Mouse (Mus musculus) intestine, embryonic 15.5 days (tissue): Measurements from ENCODE around the gene N4bp1. TPM values are rescaled to one million over a fixed set of nuclear protein-coding genes. Genes with fewer than 3 reads are reported as not detected.

Source experiments
- ATAC-seq: fragments of 200-750 bp; cut with Nextera tagmentation; 2 replicates; pipeline ENCODE4 v1.8.0; 2017; ENCODE audit warnings: moderate TSS enrichment, moderate library complexity
- H3K27ac ChIP-seq: fragments of 300-500 bp; sonication (generic); 2 replicates; pipeline ENCODE4 v1.5.1; 2015; ENCODE audit warnings: mild to moderate bottlenecking, inconsistent platforms
- H3K27me3 ChIP-seq: fragments of 300-500 bp; sonication (generic); replicated peaks from 2 replicates; pipeline ENCODE4 v1.6.1; 2015; ENCODE audit warnings: inconsistent platforms
- H3K36me3 ChIP-seq: fragments of 300-500 bp; sonication (generic); 2 replicates; pipeline ENCODE4 v1.6.1; 2015; ENCODE audit warnings: inconsistent platforms
- H3K4me1 ChIP-seq: fragments of 300-500 bp; sonication (generic); replicated peaks from 2 replicates; pipeline ENCODE4 v1.6.1; 2015; ENCODE audit warnings: inconsistent platforms
- H3K4me2 ChIP-seq: fragments of 300-500 bp; sonication (generic); replicated peaks from 2 replicates; pipeline ENCODE4 v1.6.1; 2015; ENCODE audit warnings: mild to moderate bottlenecking, inconsistent platforms
- H3K4me3 ChIP-seq: fragments of 300-500 bp; sonication (generic); replicated peaks from 2 replicates; pipeline ENCODE4 v1.5.1; 2015; ENCODE audit warnings: inconsistent platforms
- H3K9ac ChIP-seq: fragments of 300-500 bp; sonication (generic); 2 replicates; pipeline ENCODE4 v1.6.1; 2015; ENCODE audit warnings: inconsistent platforms
- H3K9me3 ChIP-seq: fragments of 300-500 bp; sonication (generic); 2 replicates; pipeline ENCODE4 v1.6.1; 2016; ENCODE audit warnings: inconsistent platforms
- WGBS: fragments of 180-500 bp; shearing (Covaris S2); methylation state at CpG from one replicate; pipeline ENCODE4 v1.1.7; 2015; 5-methylcytosine and 5-hydroxymethylcytosine counted together
- polyA plus RNA-seq: library from polyadenylated mRNA; unstranded; fragments of >200 nt; fragmentation: Nextera tagmentation; extraction: Ambion mirVana; gene quantifications from 2 replicates; pipeline ENCODE4 v1.2.1, GENCODE M21; 2015

Gene N4bp1
- polyA plus RNA-seq, 1 experiment from 2014 or later = 8.1 TPM

GRCm38 (mm10) chr8:86847091-86847490, 38.0 kb downstream of the N4bp1 start:
- Histone ChIP-seq H3K36me3 (peaks cover 15% of the 10 kb centered on the region), H3K27ac (no peak overlapping the region), H3K9me3 (no peaks in the 10 kb centered on the region), H3K27me3 (no peaks in the 10 kb centered on the region), H3K4me3 (no peak overlapping the region), H3K4me1 (no peaks in the 10 kb centered on the region), H3K9ac (no peak overlapping the region), H3K4me2 (no peak overlapping the region)
- no peak for ATAC-seq
- 86% methylated on average over 3 of the region's 3 CpGs for WGBS

GRCm38 (mm10) chr8:86845875-86846274, 39.2 kb downstream of the N4bp1 start:
- no peak for ATAC-seq
- no peak overlapping the region for H3K27ac ChIP-seq

GRCm38 (mm10) chr8:86844856-86845255, 40.2 kb downstream of the N4bp1 start:
- H3K36me3 ChIP-seq = peaks cover 19% of the 10 kb centered on the region
- ATAC-seq = no peak

More at GRCm38 (mm10) chr8:86845875-86846274, 39.2 kb downstream of the N4bp1 start:
- Histone ChIP-seq H3K4me2 (no peak overlapping the region), H3K9ac (no peak overlapping the region), H3K4me3 (no peak overlapping the region), H3K27me3 (no peaks in the 10 kb centered on the region), H3K36me3 (peaks cover 19% of the 10 kb centered on the region), H3K4me1 (no peaks in the 10 kb centered on the region), H3K9me3 (no peaks in the 10 kb centered on the region)
- 93% methylated on average over 5 of the region's 5 CpGs for WGBS

GRCm38 (mm10) chr8:86843896-86844295, 41.2 kb downstream of the N4bp1 start:
- Histone ChIP-seq H3K36me3 (peaks cover 22% of the 10 kb centered on the region), H3K27ac (no peak overlapping the region), H3K4me3 (no peak overlapping the region), H3K27me3 (no peaks in the 10 kb centered on the region), H3K4me1 (no peaks in the 10 kb centered on the region), H3K9me3 (no peaks in the 10 kb centered on the region), H3K9ac (no peak overlapping the region), H3K4me2 (no peak overlapping the region)
- peak; percentile 59; the same call in 1 of the 2 replicates for ATAC-seq
- 61% methylated on average over 8 of the region's 8 CpGs for WGBS

More at GRCm38 (mm10) chr8:86844856-86845255, 40.2 kb downstream of the N4bp1 start:
- Histone ChIP-seq H3K27me3 (no peaks in the 10 kb centered on the region), H3K27ac (no peak overlapping the region), H3K4me3 (no peak overlapping the region), H3K4me1 (no peaks in the 10 kb centered on the region), H3K9me3 (no peaks in the 10 kb centered on the region), H3K9ac (no peak overlapping the region), H3K4me2 (no peak overlapping the region)
- 90% methylated on average over 6 of the region's 6 CpGs for WGBS

- Histone ChIP-seq H3K27me3 (no peaks in the 10 kb centered on the region), H3K36me3 (peaks cover 14% of the 10 kb centered on the region), H3K4me1 (no peaks in the 10 kb centered on the region), H3K9me3 (no peaks in the 10 kb centered on the region), H3K9ac (no peak overlapping the region), H3K4me2 (no peak overlapping the region), H3K27ac (no peak overlapping the region), H3K4me3 (no peak overlapping the region)
- no peak for ATAC-seq
- WGBS = 94% methylated on average over 8 of the region's 8 CpGs
Measured at GRCm38 (mm10) chr8:86841556-86842309, 43.3 kb downstream of the N4bp1 start.

GRCm38 (mm10) chr8:86840120-86840693, 44.9 kb downstream of the N4bp1 start:
- no peak overlapping the region for H3K4me2 ChIP-seq
- H3K36me3 ChIP-seq = peaks cover 13% of the 10 kb centered on the region
- 93% methylated on average over 12 of the region's 12 CpGs for WGBS
- no peaks in the 10 kb centered on the region for H3K4me1 ChIP-seq
- H3K9me3 ChIP-seq = no peaks in the 10 kb centered on the region
- H3K4me3 ChIP-seq = no peak overlapping the region
- H3K9ac ChIP-seq = no peak overlapping the region
- H3K27ac ChIP-seq = no peak overlapping the region
- peak; percentile 37; the same call in 1 of the 2 replicates for ATAC-seq
- no peaks in the 10 kb centered on the region for H3K27me3 ChIP-seq

- WGBS = 86% methylated on average over 6 of the region's 6 CpGs
- Histone ChIP-seq H3K4me3 (no peak overlapping the region), H3K9ac (no peak overlapping the region), H3K36me3 (peaks cover 13% of the 10 kb centered on the region), H3K27me3 (no peaks in the 10 kb centered on the region), H3K9me3 (no peaks in the 10 kb centered on the region), H3K4me1 (no peaks in the 10 kb centered on the region), H3K4me2 (no peak overlapping the region), H3K27ac (no peak overlapping the region)
- ATAC-seq = no peak
Measured at GRCm38 (mm10) chr8:86838707-86839438, 46.2 kb downstream of the N4bp1 start.

GRCm38 (mm10) chr8:86837234-86837633, 47.8 kb downstream of the N4bp1 start:
- WGBS = 75% methylated on average over 2 of the region's 2 CpGs
- no peak for ATAC-seq
- Histone ChIP-seq H3K36me3 (peaks cover 9% of the 10 kb centered on the region; the same call in 1 of the 2 replicates), H3K9ac (no peak overlapping the region), H3K4me1 (no peaks in the 10 kb centered on the region), H3K27ac (no peak overlapping the region), H3K27me3 (no peaks in the 10 kb centered on the region), H3K9me3 (no peaks in the 10 kb centered on the region), H3K4me2 (no peak overlapping the region), H3K4me3 (no peak overlapping the region)

GRCm38 (mm10) chr8:86835881-86836280, 49.2 kb downstream of the N4bp1 start:
- Histone ChIP-seq H3K27me3 (no peaks in the 10 kb centered on the region), H3K4me2 (no peak overlapping the region), H3K9ac (no peak overlapping the region), H3K9me3 (no peaks in the 10 kb centered on the region), H3K4me3 (no peak overlapping the region), H3K27ac (no peak overlapping the region), H3K36me3 (0 out of 2 replicates have a peak, but pooled peaks cover 4% of the 10 kb centered on the region), H3K4me1 (no peaks in the 10 kb centered on the region)
- no peak for ATAC-seq

- Histone ChIP-seq H3K36me3 (0 out of 2 replicates have a peak, but pooled peaks cover 2% of the 10 kb centered on the region), H3K9me3 (no peaks in the 10 kb centered on the region), H3K27me3 (no peaks in the 10 kb centered on the region), H3K4me3 (no peak overlapping the region), H3K9ac (no peak overlapping the region), H3K4me1 (no peaks in the 10 kb centered on the region), H3K27ac (no peak overlapping the region), H3K4me2 (no peak overlapping the region)
- 81% methylated on average over 8 of the region's 8 CpGs for WGBS
- no peak for ATAC-seq
Measured at GRCm38 (mm10) chr8:86834496-86835260, 50.4 kb downstream of the N4bp1 start.

GRCm38 (mm10) chr8:86833937-86834336, 51.1 kb downstream of the N4bp1 start:
- Histone ChIP-seq H3K9ac (no peak overlapping the region), H3K36me3 (no peaks in the 10 kb centered on the region), H3K4me2 (no peak overlapping the region), H3K27ac (no peak overlapping the region), H3K27me3 (no peaks in the 10 kb centered on the region), H3K4me1 (no peaks in the 10 kb centered on the region), H3K4me3 (no peak overlapping the region), H3K9me3 (no peaks in the 10 kb centered on the region)
- ATAC-seq = no peak
- 91% methylated on average over 1 of the region's 1 CpGs for WGBS

GRCm38 (mm10) chr8:86828925-86829324, 56.1 kb downstream of the N4bp1 start:
- H3K4me3 ChIP-seq = no peak overlapping the region
- no peak for ATAC-seq
- 48% methylated on average over 2 of the region's 2 CpGs for WGBS

More at GRCm38 (mm10) chr8:86828925-86829324, 56.1 kb downstream of the N4bp1 start:
- no peaks in the 10 kb centered on the region for H3K4me1 ChIP-seq
- H3K9ac ChIP-seq = no peak overlapping the region
- no peaks in the 10 kb centered on the region for H3K27me3 ChIP-seq
- no peak overlapping the region for H3K4me2 ChIP-seq
- H3K9me3 ChIP-seq = no peaks in the 10 kb centered on the region
- H3K36me3 ChIP-seq = no peaks in the 10 kb centered on the region
- no peak overlapping the region for H3K27ac ChIP-seq
